Mouse (Mus musculus): ENCODE measurements around the gene Prkd1.

The Prkd1 gene

DNA sequence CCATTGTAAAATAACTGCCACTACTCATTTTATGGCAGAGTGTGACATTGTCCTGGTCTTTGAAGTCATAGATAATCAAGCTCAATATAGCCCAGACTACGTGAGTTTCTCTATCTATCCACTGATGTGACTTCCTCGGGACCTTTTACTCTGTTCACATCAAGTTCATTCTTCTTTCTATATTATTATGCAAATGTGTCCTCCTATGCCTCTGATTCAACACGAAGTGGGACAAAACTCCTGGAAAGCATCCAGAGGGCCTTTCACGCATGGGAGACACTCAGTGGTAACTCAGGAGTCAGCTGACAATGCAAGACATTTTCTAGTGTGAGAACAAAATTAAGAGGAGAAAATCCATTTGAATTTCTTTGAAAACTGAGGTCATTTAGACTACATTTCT, 315.7 kb downstream of the Prkd1 start:
- DNase-seq, result no peak

DNA sequence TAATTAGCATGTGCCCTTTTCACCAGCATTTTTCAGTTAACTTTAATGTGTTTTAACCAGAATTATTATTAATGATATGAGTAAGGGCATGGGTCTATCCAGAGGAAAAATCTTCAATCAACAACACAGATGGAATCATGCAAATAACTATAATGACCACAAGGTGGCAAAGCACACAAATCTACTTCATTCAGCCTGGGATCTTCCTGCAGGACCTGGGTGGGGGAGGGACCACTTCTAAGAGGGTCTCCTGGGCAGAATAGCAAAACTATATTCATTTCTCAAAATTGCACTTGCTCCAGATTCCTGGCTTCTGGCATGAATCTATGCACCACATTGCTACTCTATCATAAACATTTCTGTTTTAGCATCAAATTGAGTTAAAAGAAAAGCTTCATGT, 334.3 kb downstream of the Prkd1 start:
- no peak for DNase-seq

DNA sequence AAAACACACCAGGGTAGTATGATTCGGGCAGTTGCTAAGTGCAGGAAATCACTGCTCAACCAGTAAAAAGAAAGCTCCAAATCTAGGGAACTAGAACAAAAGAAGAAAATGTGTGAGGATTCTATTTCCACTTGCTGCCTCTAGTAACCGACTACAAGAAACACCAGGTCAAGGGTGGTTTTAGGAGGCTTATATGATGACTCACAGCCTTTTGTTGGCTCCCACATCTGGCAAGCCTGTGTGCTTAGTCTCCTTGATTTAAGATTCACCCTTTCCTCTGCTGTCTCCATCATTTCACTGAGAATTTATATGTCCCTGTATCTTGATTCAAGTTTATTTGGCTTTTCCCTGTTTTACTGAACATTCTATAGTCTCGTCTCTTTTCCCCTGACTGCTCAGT, 339.6 kb downstream of the Prkd1 start:
- no peak for DNase-seq

DNA sequence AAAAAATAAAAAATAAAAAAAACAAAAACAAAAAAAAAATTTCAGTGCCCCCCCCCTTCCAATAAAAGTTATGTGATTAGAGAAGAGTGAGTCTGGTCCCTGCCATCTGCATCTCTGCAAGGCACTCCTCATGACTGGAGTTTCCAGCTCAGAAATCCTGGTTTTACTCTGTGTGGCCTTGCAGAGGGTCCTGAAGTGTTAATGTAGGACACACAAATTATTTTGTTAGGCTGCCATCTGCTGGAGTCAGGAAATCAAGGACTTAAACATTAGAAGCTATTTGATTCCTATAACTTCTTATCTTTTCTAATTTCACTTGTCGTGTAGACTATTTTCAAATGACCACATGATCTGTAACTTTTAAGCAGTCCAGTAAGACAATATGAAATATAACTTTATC, 347.6 kb downstream of the Prkd1 start:
- no peak for DNase-seq

DNA sequence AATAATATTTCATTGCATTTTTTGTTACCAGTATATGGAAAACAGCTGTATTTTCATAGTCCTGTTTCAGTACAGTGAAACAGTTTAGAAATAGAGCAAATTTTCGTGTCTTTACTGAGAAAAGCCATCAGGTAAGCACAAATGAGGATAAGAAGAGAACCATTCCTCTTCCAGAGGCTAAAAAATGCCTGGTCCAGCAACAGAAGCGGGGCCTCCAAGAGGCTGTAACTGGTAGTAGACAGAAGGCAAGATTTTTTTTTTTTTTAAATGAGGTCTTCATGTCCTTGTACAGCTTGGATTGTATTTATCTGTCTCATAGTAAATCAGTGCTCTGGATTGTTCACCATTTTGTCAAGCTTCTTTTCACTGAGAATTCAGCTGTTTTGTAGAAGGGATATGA, 352.8 kb downstream of the Prkd1 start:
- DNase-seq, result no peak

DNA sequence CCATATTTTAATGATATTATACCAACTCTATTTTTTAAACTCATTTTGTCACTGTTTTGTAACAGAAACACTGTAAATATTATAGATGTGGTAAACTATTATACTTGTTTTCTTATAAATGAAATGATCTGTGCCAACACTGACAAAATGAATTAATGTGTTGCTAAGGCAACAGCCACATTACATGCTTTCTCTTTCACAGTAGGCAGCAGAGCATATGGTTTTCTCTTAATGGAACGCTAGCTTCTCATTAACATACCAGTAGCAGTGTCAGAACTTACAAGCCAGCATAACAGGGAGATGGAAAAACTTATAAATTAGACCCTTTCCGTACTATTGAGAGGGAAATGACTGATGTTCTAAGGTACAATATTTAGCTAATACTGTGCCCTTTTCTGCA, 353.3 kb downstream of the Prkd1 start:
- no peak for DNase-seq

DNA sequence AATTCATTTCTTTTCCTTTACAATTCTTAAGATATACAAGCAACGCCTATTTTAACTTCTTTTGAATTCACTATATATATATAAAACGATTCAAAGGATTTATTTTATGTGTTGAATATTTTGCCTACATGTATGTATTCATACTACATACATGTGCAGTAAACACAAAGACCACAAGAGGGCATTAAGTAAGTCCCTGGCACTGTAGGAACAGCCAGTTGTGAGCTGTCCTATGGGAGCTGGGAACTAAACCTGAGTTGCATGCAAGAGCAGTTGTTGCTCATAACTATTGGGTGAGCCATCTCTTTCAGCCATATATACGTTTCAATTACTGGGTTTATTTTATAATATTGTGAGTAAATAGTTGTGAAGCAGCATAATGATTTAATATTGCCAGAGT, 356.1 kb downstream of the Prkd1 start:
- DNase-seq, result no peak

Data from cerebellum, postnatal 36 days (tissue).